Mouse (Mus musculus): ENCODE data around the gene Prex1.

The Prex1 gene

GRCm38 (mm10) chr2:166661498-166661897 lies 52.1 kb downstream of the Prex1 start:
- no peak for DNase-seq (ENCODE audit: low spot score)

DNA sequence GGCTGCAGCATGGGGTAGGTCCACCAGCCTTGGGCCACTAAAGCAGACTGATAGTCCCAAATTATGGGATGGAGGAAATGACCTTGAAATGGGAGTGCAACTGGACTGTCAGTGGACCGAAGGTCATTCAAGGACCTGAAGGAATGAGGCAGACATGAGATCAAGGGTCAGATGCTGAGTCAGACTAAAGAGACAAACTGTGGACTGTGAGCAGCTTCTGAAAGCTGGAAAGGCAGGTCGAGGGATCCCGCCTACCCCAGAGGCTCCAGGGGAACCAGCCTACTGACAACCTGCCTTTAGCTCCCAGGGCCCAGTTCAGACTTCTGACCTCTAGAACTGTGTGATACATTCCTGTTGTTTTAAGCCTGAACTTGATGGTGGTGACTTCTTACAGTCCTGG lies 55.3 kb downstream of the Prex1 start:
- no peak for DNase-seq (ENCODE audit: low spot score)

DNA sequence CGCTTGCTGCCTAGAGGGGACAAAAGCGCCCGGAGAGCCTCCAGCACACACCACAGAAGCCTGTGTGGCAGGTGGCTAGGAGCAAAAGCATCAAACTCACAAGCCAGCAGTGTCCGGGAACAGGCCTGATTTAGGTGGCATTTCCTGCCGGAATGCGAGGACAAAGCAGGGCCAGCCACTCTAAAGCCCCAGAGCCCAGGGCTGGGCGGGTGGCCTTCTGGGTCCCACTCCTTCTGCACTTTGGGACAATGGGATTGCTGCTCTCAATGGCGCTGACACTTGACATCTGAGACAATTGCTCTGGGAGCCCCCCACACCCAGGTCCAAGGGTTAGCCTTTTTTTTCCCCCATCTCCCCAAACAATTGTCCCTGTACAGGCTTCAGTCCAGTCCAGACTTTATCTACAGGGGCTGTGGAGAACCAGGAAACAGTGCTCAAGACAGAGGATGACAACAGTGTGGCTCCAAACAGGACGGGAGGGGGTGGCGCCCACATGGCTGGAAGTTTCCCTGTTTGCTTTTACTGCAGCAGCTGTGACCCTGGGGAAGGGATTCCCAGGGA lies 56.1 kb downstream of the Prex1 start:
- no peak for DNase-seq (ENCODE audit: low spot score)

DNA sequence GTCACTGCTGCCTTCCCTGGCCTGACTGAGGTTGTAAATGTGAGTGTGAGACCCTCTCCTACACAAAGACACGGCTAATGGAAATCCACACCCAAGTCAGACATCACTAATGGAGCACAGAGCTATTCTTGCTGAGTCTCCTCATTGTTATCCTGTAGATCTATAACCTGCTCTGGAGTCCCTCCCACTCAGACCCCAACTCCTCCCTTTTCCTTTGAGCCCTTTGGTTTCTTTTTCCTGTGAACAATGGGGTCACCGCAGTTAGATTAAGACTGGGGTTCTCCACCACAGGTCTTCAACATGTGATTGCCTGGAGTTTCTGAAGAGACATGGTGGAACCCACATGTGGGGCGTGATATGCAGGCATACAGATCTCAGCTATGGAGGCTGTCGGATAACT lies 57.0 kb downstream of the Prex1 start:
- no peak for DNase-seq (ENCODE audit: low spot score)

GRCm38 (mm10) chr2:166655727-166656520 lies 57.7 kb downstream of the Prex1 start:
- DNase-seq (ENCODE audit: low spot score): no peak

DNA sequence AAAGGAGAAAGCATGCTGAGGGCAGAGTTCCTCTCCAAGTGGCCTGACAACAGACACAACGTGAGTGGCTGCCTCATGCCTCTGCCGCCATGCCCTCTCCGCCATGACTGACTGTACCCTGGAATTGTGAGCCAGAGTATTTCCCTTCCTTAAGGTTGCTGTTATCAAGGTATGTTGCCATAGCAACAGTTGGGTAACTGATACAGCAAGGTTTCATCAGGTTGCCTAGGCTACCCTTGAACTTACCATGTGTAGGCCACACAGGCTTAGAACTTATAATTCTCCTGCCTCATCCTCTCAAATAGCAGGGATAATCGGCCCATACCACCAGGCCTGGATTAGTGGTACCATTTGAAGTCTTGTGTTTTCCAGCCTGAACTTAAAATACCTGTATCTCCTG lies 58.3 kb downstream of the Prex1 start:
- DNase-seq (ENCODE audit: low spot score): no peak

- no peak for DNase-seq (ENCODE audit: low spot score)
Measured at GRCm38 (mm10) chr2:166654875-166655274, 58.8 kb downstream of the Prex1 start.

GRCm38 (mm10) chr2:166653564-166653963 lies 60.1 kb downstream of the Prex1 start:
- DNase-seq (ENCODE audit: low spot score): no peak

DNA sequence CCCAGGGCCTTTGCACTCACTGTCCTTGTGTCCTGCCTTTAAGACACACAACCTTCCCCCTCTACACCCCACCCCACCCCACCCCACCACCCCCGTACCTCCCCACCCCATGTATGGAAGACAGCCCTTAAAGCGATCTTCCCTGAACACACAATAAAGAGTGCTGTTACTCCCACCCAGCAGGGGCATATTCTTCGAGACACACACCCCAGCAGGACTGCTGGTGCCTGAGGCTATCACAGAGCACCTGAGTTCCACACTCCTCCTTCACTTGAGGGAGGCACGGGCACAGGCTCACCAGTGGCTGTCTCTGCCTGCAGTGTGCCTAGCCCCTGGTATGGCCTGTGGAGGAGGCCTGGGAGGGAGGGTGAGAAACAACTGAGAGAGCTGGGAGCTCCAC lies 61.0 kb downstream of the Prex1 start:
- DNase-seq (ENCODE audit: low spot score): no peak

DNA sequence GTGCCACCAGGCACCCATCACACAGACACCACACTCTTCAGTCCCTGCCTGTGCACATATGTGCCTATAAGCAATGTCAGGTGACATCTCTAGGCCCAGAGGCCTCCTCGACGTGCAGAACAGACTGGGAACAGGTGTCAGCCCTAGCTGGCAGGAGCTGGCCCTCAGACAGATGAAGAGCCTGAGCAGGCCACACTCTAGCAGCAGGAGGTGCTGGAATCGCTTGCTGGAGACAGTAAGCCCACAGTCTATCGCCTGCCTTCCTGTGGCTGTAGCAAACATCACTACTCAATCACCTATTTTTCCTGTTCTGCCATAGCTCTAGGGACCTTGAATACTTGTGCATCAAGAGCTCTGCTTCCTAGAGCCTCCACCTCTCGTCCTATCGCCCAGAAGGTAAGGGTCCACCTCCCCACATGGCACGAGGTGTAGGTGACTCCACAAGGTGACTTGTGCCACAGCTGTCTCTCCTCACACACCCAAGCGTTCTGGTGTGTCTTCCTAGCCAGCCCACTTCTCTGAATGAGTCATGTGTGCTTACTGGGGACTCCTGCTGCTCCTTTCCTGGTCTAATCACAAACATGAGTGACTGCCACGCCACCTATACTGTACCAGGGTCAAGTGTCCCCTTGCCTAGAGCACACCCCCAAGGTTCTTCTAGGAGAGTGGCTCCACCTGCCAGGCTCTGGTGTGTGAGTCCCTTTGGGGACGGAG lies 62.2 kb downstream of the Prex1 start:
- DNase-seq (ENCODE audit: low spot score): no peak

DNA sequence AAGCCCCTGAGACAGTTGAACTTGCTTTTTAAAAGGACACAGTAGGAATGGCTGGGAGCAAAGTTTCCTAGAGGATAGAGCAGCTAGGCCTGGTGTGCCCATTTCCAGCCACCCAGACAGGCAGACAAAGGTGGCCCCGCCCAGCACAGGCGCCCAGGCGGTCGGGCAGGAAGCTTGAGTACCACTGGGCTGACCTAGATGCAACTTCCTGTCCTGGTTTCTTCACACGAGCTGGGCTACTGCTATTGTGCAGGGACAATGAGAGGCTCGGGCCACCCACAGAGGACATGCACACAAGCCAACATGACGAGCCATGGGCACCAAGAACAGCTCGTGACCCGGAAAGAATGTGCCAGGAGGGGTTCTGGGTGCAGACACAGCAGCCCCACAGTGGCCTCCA lies 63.2 kb downstream of the Prex1 start:
- no peak for DNase-seq (ENCODE audit: low spot score)

DNA sequence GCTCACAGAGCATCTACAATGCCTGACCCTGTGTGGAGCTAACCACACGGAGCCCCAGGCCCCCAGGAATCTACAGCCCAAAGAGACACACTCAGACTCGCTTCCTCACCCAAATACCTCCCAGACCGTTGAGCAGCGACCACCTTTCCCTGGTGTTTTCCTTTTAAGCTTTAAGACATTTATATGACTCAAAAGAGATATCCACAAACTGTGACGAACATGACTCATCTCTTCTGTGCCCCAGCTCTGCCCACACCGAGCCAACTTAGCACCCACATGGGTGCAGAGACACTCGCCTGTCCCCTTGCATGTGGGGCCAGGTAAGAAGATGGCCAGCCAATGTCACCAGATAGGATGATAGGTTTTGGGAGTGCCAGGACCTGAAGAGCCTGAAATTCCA lies 66.4 kb downstream of the Prex1 start:
- no peak for DNase-seq (ENCODE audit: low spot score)

- no peak for DNase-seq (ENCODE audit: low spot score)
Measured at GRCm38 (mm10) chr2:166646434-166647088, 67.1 kb downstream of the Prex1 start.

DNA sequence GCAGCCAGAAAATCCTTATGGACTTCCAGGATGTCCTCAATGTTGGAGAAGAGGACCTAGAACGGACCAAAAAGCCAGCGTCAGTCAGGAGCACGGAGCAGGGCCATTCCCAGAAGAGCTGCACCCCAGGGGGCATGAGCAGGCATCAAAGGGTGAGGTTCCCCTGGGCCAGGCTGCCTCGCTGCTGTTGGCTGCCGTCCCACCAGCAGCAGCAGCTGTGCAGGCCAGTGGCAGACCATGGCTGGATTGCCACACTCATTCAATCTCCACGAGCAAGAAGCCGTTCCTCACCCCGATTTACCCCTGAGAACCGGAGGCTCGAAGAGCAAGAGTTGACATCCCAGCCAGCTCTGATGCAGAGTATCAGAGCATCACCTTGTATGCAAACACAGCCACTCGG lies 68.8 kb downstream of the Prex1 start:
- no peak for DNase-seq (ENCODE audit: low spot score)

GRCm38 (mm10) chr2:166642581-166642987 lies 71.0 kb downstream of the Prex1 start:
- no peak for DNase-seq (ENCODE audit: low spot score)

DNA sequence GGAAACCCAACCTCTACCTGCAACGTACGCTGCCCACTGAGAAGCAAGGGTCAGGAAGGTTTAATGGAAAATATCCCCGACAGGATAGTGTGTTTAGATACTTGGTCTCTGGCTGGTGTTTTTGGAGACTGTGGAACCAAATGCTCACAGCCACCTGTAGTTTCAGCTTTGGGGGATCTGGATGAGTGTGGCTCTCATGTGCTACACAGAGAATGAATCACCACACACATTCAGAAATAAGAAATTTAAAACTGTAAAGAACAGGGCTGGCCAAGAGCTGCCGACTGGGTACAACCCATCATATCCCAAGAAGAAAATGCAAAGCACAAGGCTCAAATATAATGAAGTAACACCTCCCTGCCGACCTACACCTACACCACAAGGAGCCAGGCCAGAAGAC lies 73.9 kb downstream of the Prex1 start:
- no peak for DNase-seq (ENCODE audit: low spot score)

GRCm38 (mm10) chr2:166638947-166639641 lies 74.5 kb downstream of the Prex1 start:
- DNase-seq (ENCODE audit: low spot score): no peak

DNA sequence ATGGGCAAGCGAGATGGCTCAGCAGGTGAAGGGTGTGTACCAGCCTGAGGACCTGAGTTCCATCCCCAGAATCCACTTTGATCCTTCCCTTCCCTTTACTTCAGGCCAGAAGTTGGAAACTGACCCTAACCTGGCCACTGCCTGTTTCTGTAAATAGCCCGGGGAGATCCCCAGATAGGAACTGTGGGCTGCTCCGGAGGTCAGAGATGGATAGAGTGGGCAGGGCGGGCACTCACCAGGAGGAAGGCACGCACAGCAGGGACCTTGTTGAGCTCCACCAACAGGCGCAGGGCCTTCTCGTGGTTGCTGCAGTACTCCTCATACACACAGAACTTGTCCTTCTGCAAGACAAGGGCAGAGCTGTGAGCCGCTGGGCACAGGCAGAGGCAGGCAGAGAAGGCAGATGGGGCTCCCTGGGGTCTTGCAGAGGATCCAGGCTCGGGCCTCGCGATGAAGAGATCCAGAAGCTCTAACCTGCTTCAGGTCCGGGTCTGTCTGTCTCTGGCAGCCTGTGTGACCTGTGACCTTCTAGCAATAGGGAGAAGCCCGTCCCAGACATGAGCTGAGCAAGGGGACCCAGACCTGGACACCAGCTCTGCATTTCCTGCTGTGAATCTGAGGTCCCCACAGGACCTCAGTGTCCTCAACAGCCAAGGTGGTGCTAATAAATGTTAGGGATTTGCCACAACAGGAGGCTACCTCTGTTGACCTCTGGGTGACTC lies 75.4 kb downstream of the Prex1 start:
- no peak for DNase-seq (ENCODE audit: low spot score)

DNA sequence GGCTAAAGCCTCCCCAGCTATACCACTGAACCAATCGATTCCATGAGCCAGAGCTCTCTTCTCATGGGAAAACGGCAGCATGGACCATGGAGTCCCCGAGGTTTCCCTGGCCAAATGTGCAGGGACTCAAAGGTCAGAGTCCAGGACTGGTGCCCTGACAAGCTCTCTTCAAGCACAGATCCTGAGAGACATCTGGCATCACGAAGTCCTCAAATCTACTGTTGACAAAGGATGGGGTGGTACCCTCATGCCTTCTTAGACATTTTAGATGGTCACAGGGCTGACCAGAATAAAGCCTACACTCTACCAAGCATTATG lies 76.0 kb downstream of the Prex1 start:
- no peak for DNase-seq (ENCODE audit: low spot score)

DNA sequence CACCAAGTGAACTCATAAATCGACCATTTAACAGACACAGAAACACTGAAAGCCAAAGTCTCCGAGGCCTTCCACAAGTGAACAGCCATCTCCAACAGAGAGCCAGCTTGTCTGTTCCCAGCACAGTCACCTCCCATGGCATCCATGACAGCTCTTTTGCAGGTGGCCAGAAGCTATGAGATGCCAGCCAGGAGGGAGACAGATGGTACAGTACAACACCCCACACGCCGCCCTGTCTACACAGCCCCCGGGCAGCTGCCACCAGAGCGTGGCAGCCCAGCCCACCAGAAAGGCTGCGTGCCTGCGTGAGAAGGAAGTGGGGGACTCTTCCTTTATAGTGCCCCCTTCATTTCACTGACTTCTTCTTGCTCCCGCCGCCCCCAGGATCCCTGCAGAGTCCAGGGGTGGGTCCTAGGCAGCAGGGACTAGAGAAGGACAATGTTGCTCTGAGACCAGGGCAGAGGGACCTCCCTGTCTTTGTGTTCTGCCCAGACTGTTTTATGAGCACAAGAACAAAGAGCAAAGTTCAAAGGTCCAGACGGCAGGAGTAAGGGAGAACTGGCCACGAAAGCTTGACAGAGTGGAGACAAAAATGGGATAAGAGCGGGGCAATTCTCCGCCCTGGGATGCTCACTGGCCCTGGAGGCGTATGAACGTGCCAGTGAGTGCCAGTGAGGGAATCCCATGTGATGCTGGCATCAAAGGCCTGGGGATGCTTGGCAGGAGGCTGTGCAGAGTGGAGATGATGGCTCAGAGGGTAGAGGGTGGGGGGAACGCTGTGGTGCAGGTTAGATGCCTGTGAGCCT lies 76.6 kb downstream of the Prex1 start:
- DNase-seq (ENCODE audit: low spot score): no peak

DNA sequence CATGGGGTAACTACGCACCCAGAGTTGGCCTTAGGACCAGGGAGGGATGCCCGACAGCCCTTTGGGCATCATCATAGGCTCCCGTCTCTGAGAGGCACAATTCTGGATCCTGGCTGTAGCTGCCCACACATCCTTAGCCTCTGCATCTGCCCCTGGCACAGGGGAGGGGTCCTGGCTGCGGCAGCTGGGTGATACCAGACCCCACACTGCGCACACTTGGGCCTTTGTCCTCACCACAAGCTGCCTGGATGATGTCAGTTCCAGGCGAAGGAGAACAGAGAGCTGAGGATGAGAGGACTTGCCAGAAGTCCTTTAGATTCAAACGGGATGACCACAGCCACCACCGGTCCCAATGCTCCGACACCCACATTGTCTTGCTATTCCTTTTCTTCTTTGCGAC lies 78.1 kb downstream of the Prex1 start:
- no peak for DNase-seq (ENCODE audit: low spot score)

Data from ovary, postnatal 10 days (tissue).